Mouse (Mus musculus): ENCODE results near the gene Opcml.

DNA sequence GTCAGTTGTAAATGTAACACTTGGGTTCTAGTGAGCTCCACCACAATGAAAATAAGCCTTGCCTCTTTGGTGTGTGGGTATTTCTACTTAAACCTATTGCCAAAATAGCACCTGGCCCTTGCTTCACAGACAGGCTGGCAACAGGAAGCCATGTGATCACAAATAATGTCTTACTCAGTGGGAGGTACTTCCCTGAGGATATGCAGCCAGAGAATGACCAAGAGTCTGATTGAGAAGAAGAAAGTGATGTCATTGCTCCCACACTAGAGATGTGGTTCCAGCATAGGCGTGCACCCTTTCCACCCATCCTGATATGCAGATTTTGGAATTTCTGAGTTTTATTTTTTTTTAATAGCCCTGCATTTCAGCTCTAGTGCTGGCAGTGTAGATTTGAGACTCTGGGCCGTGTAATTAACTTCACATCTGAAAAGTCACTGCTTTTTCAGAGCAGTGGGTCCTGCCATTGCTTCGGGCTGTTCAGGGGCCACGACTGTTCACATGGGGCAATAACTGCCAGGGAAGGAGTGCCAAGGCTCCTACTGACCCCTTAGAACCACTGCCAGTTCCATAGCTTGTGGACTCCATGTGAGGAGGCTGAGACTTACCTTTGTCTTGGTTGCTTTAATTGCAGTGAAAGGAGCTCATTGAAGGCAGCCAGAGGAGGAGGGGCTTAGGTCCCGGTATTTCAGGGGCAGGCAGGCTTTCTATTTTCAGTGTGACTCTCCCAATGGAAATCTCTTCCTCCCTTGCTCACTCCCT lies 649.0 kb downstream of the Opcml start:
- no peak for TF ChIP-seq MAFK (IDR thresholded peaks at IDR 0.05; ENCODE audit: insufficient read depth, low read depth, low read length)
- TF ChIP-seq HCFC1 (IDR thresholded peaks at IDR 0.05; ENCODE audit: borderline replicate concordance, insufficient read depth, low read length): no peak
- TF ChIP-seq ZNF384 (IDR thresholded peaks at IDR 0.05; ENCODE audit: low read depth, low read length): no peak
